Mouse (Mus musculus) small intestine, adult 2 months (tissue): Measurements from ENCODE around the gene Gabbr2. TPM values are rescaled to one million over a fixed set of nuclear protein-coding genes. Genes with fewer than 3 reads are reported as not detected.
"Not testable (repeated sequence)": the region's sequence is repeated elsewhere in the genome, so short reads cannot be mapped to it uniquely, and the experiment has no call there.

Source experiments
- H3K27ac ChIP-seq: fragments of 200-500 bp; 2 replicates; pipeline ENCODE4 v1.5.1; 2012; ENCODE audit warnings: low read depth, low read length, control low read depth, inconsistent platforms; ENCODE audit not compliant: insufficient read depth
- H3K27me3 ChIP-seq: fragments of 200-500 bp; 2 replicates; pipeline ENCODE4 v1.6.1; 2012; ENCODE audit warnings: mild to moderate bottlenecking, moderate library complexity, low read length, inconsistent platforms; ENCODE audit not compliant: control insufficient read depth, insufficient read depth
- H3K36me3 ChIP-seq: fragments of 200-500 bp; 2 replicates; pipeline ENCODE4 v1.6.1; 2012; ENCODE audit warnings: mild to moderate bottlenecking, low read length, control low read depth, inconsistent platforms; ENCODE audit not compliant: control insufficient read depth, insufficient read depth
- H3K4me1 ChIP-seq: fragments of 200-500 bp; 2 replicates; pipeline ENCODE4 v1.6.1; 2012; ENCODE audit warnings: low read length, inconsistent platforms, mixed read lengths; ENCODE audit not compliant: control insufficient read depth, insufficient read depth, insufficient read length
- H3K4me3 ChIP-seq: fragments of 200-500 bp; 2 replicates; pipeline ENCODE4 v1.5.1; 2012; ENCODE audit warnings: low read depth, mild to moderate bottlenecking, control low read depth, inconsistent platforms, low read length, moderate library complexity
- CTCF ChIP-seq: fragments of 200-500 bp; IDR thresholded peaks from 2 replicates; pipeline ENCODE4 v1.5.1; 2012; ENCODE audit warnings: low read depth, mild to moderate bottlenecking, control low read depth, inconsistent platforms, low read length, moderate library complexity, mixed read lengths; ENCODE audit not compliant: insufficient replicate concordance, insufficient read length; ENCODE audit errors: extremely low read depth
- POLR2A ChIP-seq: fragments of 200-500 bp; IDR thresholded peaks from 2 replicates; pipeline ENCODE4 v1.6.1; 2012; ENCODE audit warnings: low read depth, mild to moderate bottlenecking, control low read depth, inconsistent platforms, low read length, moderate library complexity
- WGBS: fragments of 180-500 bp; shearing (Covaris S2); methylation state at CpG from one replicate; pipeline ENCODE4 v1.1.7; 2018; 5-methylcytosine and 5-hydroxymethylcytosine counted together
- polyA plus RNA-seq: library from polyadenylated mRNA; depleted of rRNA; stranded (reverse); fragments of >200 nt; gene quantifications from 2 replicates; pipeline ENCODE4 v1.2.3, GENCODE M21; 2012

Gene Gabbr2
- polyA plus RNA-seq, 1 experiment = 0.74 TPM

- Histone ChIP-seq H3K4me1 (peaks cover 3% of the 10 kb centered on the region), H3K4me3 (no peak overlapping the region), H3K27me3 (no peaks in the 10 kb centered on the region), H3K27ac (no peak overlapping the region), H3K36me3 (no peaks in the 10 kb centered on the region)
- 81% methylated on average over 16 of the region's 16 CpGs for WGBS
- TF ChIP-seq CTCF (no peak), POLR2A (no peak)
Observed at GRCm38 (mm10) chr4:46635702-46636430, 355.8 kb downstream of the Gabbr2 start.

DNA sequence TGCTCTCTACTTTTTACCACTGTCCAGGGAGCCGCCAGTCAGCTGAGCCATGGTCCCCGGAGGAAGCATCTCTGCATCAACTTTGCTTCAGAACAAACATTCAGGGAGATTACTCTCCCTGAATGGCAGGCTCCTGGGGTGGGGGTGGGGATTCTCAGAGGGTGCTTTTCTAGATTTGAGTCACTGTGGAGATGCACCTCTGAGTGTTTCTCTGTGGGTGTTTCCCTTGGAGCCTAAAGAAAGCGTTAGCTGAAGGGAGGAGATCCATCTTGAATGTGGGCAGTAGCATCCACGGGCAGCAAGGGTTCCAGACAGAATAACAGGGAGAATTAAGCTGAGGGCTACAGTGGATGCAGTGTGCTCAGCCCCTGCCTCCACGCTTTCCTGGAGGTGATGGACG, 356.8 kb downstream of the Gabbr2 start:
- 85% methylated on average over 6 of the region's 6 CpGs for WGBS

GRCm38 (mm10) chr4:46633565-46633964, 358.1 kb downstream of the Gabbr2 start:
- H3K27ac ChIP-seq, H3K4me3 ChIP-seq, H3K36me3 ChIP-seq, H3K27me3 ChIP-seq: not testable (repeated sequence)
- H3K4me1 ChIP-seq = peaks cover 13% of the 10 kb centered on the region
- WGBS = 38% methylated on average over 6 of the region's 6 CpGs

More for the DNA sequence above, 356.8 kb downstream of the Gabbr2 start:
- Histone ChIP-seq H3K36me3 (no peaks in the 10 kb centered on the region), H3K27me3 (no peaks in the 10 kb centered on the region), H3K4me1 (peaks cover 4% of the 10 kb centered on the region), H3K27ac (no peak overlapping the region), H3K4me3 (no peak overlapping the region)
- no peak for TF ChIP-seq CTCF
- no peak for TF ChIP-seq POLR2A

DNA sequence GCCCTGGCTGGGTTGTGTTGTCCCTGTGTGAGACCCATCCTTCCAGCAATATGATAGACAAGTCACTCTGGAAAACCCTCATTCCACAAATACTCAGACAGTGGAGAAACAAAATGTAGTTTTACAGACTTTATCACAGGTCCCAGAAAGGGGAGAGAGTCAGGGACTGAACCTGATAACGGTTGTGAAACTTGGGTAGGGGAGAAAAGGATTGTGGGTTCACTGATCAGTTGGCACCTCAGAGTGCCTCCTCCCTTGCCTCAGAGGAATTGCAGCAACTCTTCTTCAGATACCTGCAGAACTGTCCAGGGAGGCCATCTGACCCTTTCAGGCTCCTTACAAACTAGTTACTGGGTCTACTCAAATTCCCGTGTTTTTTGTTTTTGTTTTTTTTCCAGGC, 359.2 kb downstream of the Gabbr2 start:
- TF ChIP-seq CTCF (no peak), POLR2A (no peak)
- H3K27ac ChIP-seq = no peak overlapping the region
- H3K27me3 ChIP-seq = no peaks in the 10 kb centered on the region
- H3K36me3 ChIP-seq = no peaks in the 10 kb centered on the region; the same call in 1 of the 2 replicates
- 68% methylated on average over 2 of the region's 2 CpGs for WGBS
- H3K4me1 ChIP-seq = peaks cover 13% of the 10 kb centered on the region
- H3K4me3 ChIP-seq = no peak overlapping the region

GRCm38 (mm10) chr4:46630390-46630789, 361.3 kb downstream of the Gabbr2 start:
- TF ChIP-seq CTCF (no peak), POLR2A (no peak)
- Histone ChIP-seq H3K4me1 (peaks cover 13% of the 10 kb centered on the region), H3K36me3 (no peaks in the 10 kb centered on the region; the same call in 1 of the 2 replicates), H3K4me3 (no peak overlapping the region), H3K27me3 (no peaks in the 10 kb centered on the region), H3K27ac (no peak overlapping the region)
- WGBS = 56% methylated on average over 9 of the region's 9 CpGs

DNA sequence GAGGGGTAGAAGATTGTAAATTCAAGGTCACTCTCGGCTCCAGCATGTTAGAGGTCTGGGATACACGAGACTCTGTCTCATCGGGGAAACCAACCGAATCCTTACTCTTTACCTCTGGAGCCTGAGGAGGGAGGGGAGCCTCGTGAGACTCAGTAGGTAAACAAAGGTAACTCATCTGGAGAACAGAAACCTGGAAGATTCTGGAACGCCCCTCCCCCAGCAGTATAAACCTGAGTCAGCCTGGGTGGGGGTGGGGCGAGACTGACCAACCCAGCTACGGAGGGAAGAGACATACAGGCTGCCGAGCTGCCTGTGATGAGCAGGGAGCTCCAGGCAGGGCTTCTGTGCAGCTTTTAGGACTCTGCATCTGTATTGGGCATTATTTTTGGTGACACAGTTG, 362.8 kb downstream of the Gabbr2 start:
- no peak overlapping the region for H3K4me3 ChIP-seq
- H3K36me3 ChIP-seq = no peaks in the 10 kb centered on the region; the same call in 1 of the 2 replicates
- 37% methylated on average over 9 of the region's 9 CpGs for WGBS
- TF ChIP-seq CTCF (no peak), POLR2A (no peak)
- peaks cover 13% of the 10 kb centered on the region for H3K4me1 ChIP-seq
- H3K27ac ChIP-seq = no peak overlapping the region
- no peaks in the 10 kb centered on the region for H3K27me3 ChIP-seq

DNA sequence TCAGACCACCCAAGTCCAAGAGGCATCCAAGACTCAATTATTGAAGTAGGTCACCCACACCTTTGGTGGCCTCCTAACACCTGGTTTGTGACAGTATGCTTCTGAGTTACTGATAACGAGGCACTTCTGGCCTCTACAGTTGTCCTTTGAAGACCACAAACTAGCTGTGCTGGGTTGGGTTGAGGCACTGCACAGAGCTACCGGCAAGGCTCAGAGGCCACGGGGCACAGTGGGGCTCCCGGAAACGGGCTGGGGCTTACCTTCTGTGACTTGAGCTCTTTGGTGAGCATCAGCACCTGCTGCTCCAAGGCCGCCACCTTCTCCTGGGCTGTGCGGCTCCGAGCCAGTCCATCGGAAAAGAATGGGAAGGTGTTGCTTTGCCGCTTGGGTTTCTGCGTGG, 363.6 kb downstream of the Gabbr2 start:
- Histone ChIP-seq H3K4me3 (no peak overlapping the region), H3K27me3 (no peaks in the 10 kb centered on the region), H3K4me1 (peaks cover 11% of the 10 kb centered on the region), H3K27ac (no peak overlapping the region), H3K36me3 (no peaks in the 10 kb centered on the region; the same call in 1 of the 2 replicates)
- WGBS = 81% methylated on average over 11 of the region's 11 CpGs
- TF ChIP-seq POLR2A (no peak), CTCF (no peak)
